Mouse (Mus musculus): ENCODE results near the gene Ins2. TPM values are rescaled to one million over a fixed set of nuclear protein-coding genes. Genes with fewer than 3 reads are reported as not detected.
A peak's percentile ranks its signal among the peaks of the same experiment; 100 is the strongest.

The Ins2 gene
- total RNA-seq, 2 experiments from 2014 or later: 0.79 to 1,084 TPM

Small RNAs within 50 kb of the gene (microRNA-seq; reads per million reads assigned to microRNA genes)
- gene Mir483: 621 reads per million, percentile 69 among the genes with 10 or more reads in this experiment

Other genes with a start within 250 kb of the Ins2 start
- 100 to 1,000 TPM; 118 to 299 TPM for gene Tnnt3, start 244.5 kb downstream of the Ins2 start, total RNA-seq (2021)
- 1 to 10 TPM; 8.2 to 9.5 TPM for gene Mrpl23, start 210.7 kb downstream of the Ins2 start, total RNA-seq (2021)
- gene Igf2, start 76.6 kb downstream of the Ins2 start, total RNA-seq (2021): 1,000 to 10,000 TPM in 1 of 2 experiments, 100 to 1,000 TPM in 1; 616 to 1,339 TPM
- gene Gm49394, start 73.4 kb downstream of the Ins2 start, total RNA-seq (2021): under 1 TPM in 1 of 2 experiments, not detected in 1; 0.11 TPM
- gene Th, start 187.7 kb upstream of the Ins2 start, total RNA-seq (2021): 100 to 1,000 TPM; 528 to 536 TPM
- under 1 TPM; 0.36 to 0.96 TPM for gene Ascl2, start 225.9 kb upstream of the Ins2 start, total RNA-seq (2021)

Data from adrenal gland, postnatal 4 days (tissue).